Mouse (Mus musculus) CH12.LX (cell line): ENCODE results near the gene Itpr1. TPM values are rescaled to one million over a fixed set of nuclear protein-coding genes. Genes with fewer than 3 reads are reported as not detected.

ENCODE experiments used
- DNase-seq: peaks from one replicate; pipeline ENCODE4 v3.0.0-alpha.2; 2013; ENCODE audit errors: extremely low read depth
- H3K27ac ChIP-seq: 2 replicates; pipeline ENCODE4 v1.5.1; 2012; ENCODE audit warnings: low read depth, mild to moderate bottlenecking, control low read depth, moderate library complexity; ENCODE audit not compliant: insufficient read depth
- H3K27me3 ChIP-seq: replicated peaks from 2 replicates; pipeline ENCODE3; 2012; ENCODE audit warnings: inconsistent platforms
- H3K36me3 ChIP-seq, 2 experiments: replicated peaks in 1 of 2; 2 replicates each; pipeline versions ENCODE3 to v1.6.1; 2012; ENCODE audit warnings: inconsistent platforms in 1 of 2, low read length in 1 of 2, mild to moderate bottlenecking in 1 of 2, mixed read lengths in 1 of 2, moderate library complexity in 1 of 2; ENCODE audit not compliant: control insufficient read depth in 1 of 2, insufficient read depth in 1 of 2
- H3K4me1 ChIP-seq, 2 experiments: 2 replicates each; pipeline ENCODE4 v1.6.1; 2012; ENCODE audit warnings: inconsistent platforms in 1 of 2, moderate library complexity in 1 of 2; ENCODE audit not compliant: insufficient read depth in 2 of 2, control insufficient read depth in 1 of 2
- H3K4me2 ChIP-seq: 2 replicates; pipeline ENCODE4 v1.6.1; 2012; ENCODE audit warnings: low read depth, mild to moderate bottlenecking, control low read depth; ENCODE audit not compliant: poor library complexity, insufficient read depth, severe bottlenecking
- H3K4me3 ChIP-seq, 3 experiments: fragments of 150-350 bp in 1 of 3; sonication (generic) in 1 of 3; replicated peaks in 1 of 3; 2 replicates each; pipeline versions ENCODE3 to v1.5.1; 2011 to 2012; ENCODE audit warnings: low read depth in 2 of 3, low read length in 2 of 3, mild to moderate bottlenecking in 2 of 3, moderate library complexity in 2 of 3, control low read depth in 1 of 3, improper control_type of control experiment in 1 of 3, inconsistent platforms in 1 of 3, mixed read lengths in 1 of 3; ENCODE audit not compliant: poor library complexity in 1 of 3
- H3K79me2 ChIP-seq: replicated peaks from 2 replicates; pipeline ENCODE4 v1.6.1; 2012; ENCODE audit warnings: mild to moderate bottlenecking, moderate library complexity; ENCODE audit not compliant: control insufficient read depth, poor library complexity, insufficient read depth, severe bottlenecking; ENCODE audit errors: extremely low read depth
- H3K9ac ChIP-seq: 2 replicates; pipeline ENCODE4 v1.6.1; 2012; ENCODE audit warnings: low read depth, mild to moderate bottlenecking, control low read depth, moderate library complexity; ENCODE audit not compliant: insufficient read depth
- H3K9me3 ChIP-seq: replicated peaks from 2 replicates; pipeline ENCODE3; 2012; ENCODE audit warnings: low read length, inconsistent platforms, mixed read lengths
- BHLHE40 ChIP-seq: IDR thresholded peaks from 2 replicates; pipeline ENCODE4 v1.6.1; 2011; ENCODE audit warnings: mild to moderate bottlenecking, low read depth, low read length, improper control_type of control experiment
- CHD2 ChIP-seq: IDR thresholded peaks from 2 replicates; pipeline ENCODE4 v1.6.1; 2011; ENCODE audit warnings: low read length, improper control_type of control experiment
- CTCF ChIP-seq, 2 experiments: IDR thresholded peaks in 1 of 2; conservative IDR thresholded peaks in 1 of 2; 2 replicates each; pipeline ENCODE4 v1.5.1; 2011 to 2012; ENCODE audit warnings: low read depth in 2 of 2, low read length in 2 of 2, improper control_type of control experiment in 1 of 2, inconsistent platforms in 1 of 2, mild to moderate bottlenecking in 1 of 2, moderate library complexity in 1 of 2
- ELF1 ChIP-seq: IDR thresholded peaks from 2 replicates; pipeline ENCODE4 v1.6.1; 2014; ENCODE audit warnings: low read depth, mild to moderate bottlenecking, inconsistent platforms, low read length, improper control_type of control experiment
- EP300 ChIP-seq: IDR thresholded peaks from 2 replicates; pipeline ENCODE4 v1.6.1; 2011; ENCODE audit warnings: low read length, improper control_type of control experiment
- IRF4 ChIP-seq: IDR thresholded peaks from 2 replicates; pipeline ENCODE4 v1.6.1; 2014; ENCODE audit warnings: low read depth, mild to moderate bottlenecking, inconsistent platforms, low read length, improper control_type of control experiment
- JUN ChIP-seq: IDR thresholded peaks from 2 replicates; pipeline ENCODE4 v1.6.1; 2011; ENCODE audit warnings: low read depth, mild to moderate bottlenecking, low read length, improper control_type of control experiment, moderate library complexity; ENCODE audit not compliant: insufficient read depth
- JUND ChIP-seq: conservative IDR thresholded peaks from 2 replicates; pipeline ENCODE4 v1.6.1; 2011; ENCODE audit warnings: low read depth, low read length, improper control_type of control experiment
- KAT2A ChIP-seq: IDR thresholded peaks from 2 replicates; pipeline ENCODE4 v1.6.1; 2012; ENCODE audit warnings: low read length, improper control_type of control experiment, inconsistent platforms; ENCODE audit not compliant: insufficient replicate concordance
- MAX ChIP-seq: IDR thresholded peaks from 2 replicates; pipeline ENCODE4 v1.6.1; 2011; ENCODE audit warnings: low read length, improper control_type of control experiment
- MAZ ChIP-seq: IDR thresholded peaks from 2 replicates; pipeline ENCODE4 v1.6.1; 2012; ENCODE audit warnings: low read depth, mild to moderate bottlenecking, inconsistent platforms, low read length, improper control_type of control experiment, moderate library complexity
- PAX5 ChIP-seq: IDR thresholded peaks from 2 replicates; pipeline ENCODE4 v1.6.1; 2012; ENCODE audit warnings: low read length, inconsistent platforms, mixed read lengths
- POLR2A ChIP-seq: IDR thresholded peaks from 2 replicates; pipeline ENCODE4 v1.6.1; 2011; ENCODE audit warnings: low read depth, mild to moderate bottlenecking, improper control_type of control experiment, low read length
- RAD21 ChIP-seq: IDR thresholded peaks from 2 replicates; pipeline ENCODE4 v1.6.1; 2011; ENCODE audit warnings: low read depth, mild to moderate bottlenecking, low read length, improper control_type of control experiment, moderate library complexity
- SIN3A ChIP-seq: IDR thresholded peaks from 2 replicates; pipeline ENCODE4 v1.6.1; 2012; ENCODE audit warnings: low read length, improper control_type of control experiment, inconsistent platforms
- SMC3 ChIP-seq: IDR thresholded peaks from 2 replicates; pipeline ENCODE4 v1.6.1; 2011; ENCODE audit warnings: low read depth, low read length, improper control_type of control experiment
- TBP ChIP-seq: conservative IDR thresholded peaks from 2 replicates; pipeline ENCODE4 v1.6.1; 2011; ENCODE audit warnings: low read depth, low read length, improper control_type of control experiment
- USF1 ChIP-seq: IDR thresholded peaks from 2 replicates; pipeline ENCODE4 v1.6.1; 2014; ENCODE audit warnings: low read depth, mild to moderate bottlenecking, inconsistent platforms, low read length, improper control_type of control experiment
- ZC3H11A ChIP-seq: IDR thresholded peaks from 2 replicates; pipeline ENCODE4 v1.6.1; 2012; ENCODE audit warnings: low read depth, mild to moderate bottlenecking, inconsistent platforms, low read length, improper control_type of control experiment
- ZKSCAN1 ChIP-seq: IDR thresholded peaks from 2 replicates; pipeline ENCODE4 v1.6.1; 2012; ENCODE audit warnings: low read depth, inconsistent platforms, low read length, improper control_type of control experiment, borderline replicate concordance
- ZMIZ1 ChIP-seq: IDR thresholded peaks from 2 replicates; pipeline ENCODE4 v1.6.1; 2012; ENCODE audit warnings: low read depth, mild to moderate bottlenecking, inconsistent platforms, low read length, improper control_type of control experiment
- ZNF384 ChIP-seq: IDR thresholded peaks from 2 replicates; pipeline ENCODE4 v1.6.1; 2012; ENCODE audit warnings: low read depth, low read length, improper control_type of control experiment, inconsistent platforms
- dilution Hi-C: fragments of 300-500 bp; cut with MboI; formaldehyde crosslinking; loops from 2 replicates; pipeline ENCODE4 v1.14.3; 2020; ENCODE audit warnings: low sequenced_read_pairs; ENCODE audit not compliant: extremely low pct_unique_long_range_greater_than_20kb, extremely low pct_ligation_motif_present
- in situ Hi-C: fragments of 300-500 bp; cut with MboI; formaldehyde crosslinking; loops from 3 replicates; pipeline ENCODE4 v1.14.3; 2019; ENCODE audit warnings: low sequenced_read_pairs, low pct_ligation_motif_present, low pct_unique_long_range_greater_than_20kb, mixed read lengths
- polyA plus RNA-seq: library from polyadenylated mRNA; unstranded; fragments of >175 nt; gene quantifications from 2 replicates; pipeline ENCODE4 v1.2.1, GENCODE M21; 2012; ENCODE audit warnings: low read depth; ENCODE audit not compliant: insufficient read length
- total RNA-seq, 2 experiments: library from RNA; depleted of rRNA; stranded (reverse); fragments of 300-350 nt in 1 of 2; fragments of >200 nt in 1 of 2; gene quantifications; 2 replicates each; pipeline ENCODE4 v1.2.3; 2012 to 2014

Gene Itpr1
- total and polyA plus RNA-seq, 3 experiments, result 42.8 to 73.1 (median 53.4) TPM

- H3K9ac ChIP-seq, result no peak overlapping the region
- H3K27ac ChIP-seq, result no peak overlapping the region
- H3K79me2 ChIP-seq, result no peaks in the 10 kb centered on the region
- H3K4me3 ChIP-seq, result no peak overlapping the region
- TF ChIP-seq CHD2 (no peak), ZC3H11A (peak; percentile 79), RAD21 (peak; percentile 89), IRF4 (peak; percentile 29; the same call in 1 of the 2 replicates), CTCF (conservative IDR thresholded peaks at IDR 0.05 in 1 of 2, IDR thresholded peaks at IDR 0.05 in 1 of 2; ENCODE audit: low read depth in 2 of 2, low read length in 2 of 2) (peak; percentile 43 to 88; a peak in 3 of 4 replicates), SIN3A (no peak), SMC3 (peak; percentile 97)
- TF ChIP-seq, all 38 proteins: peak for 5
- DNase-seq, result peak; percentile 59
- Histone ChIP-seq H3K36me3 (peaks cover 61 to 99% of the 10 kb centered on the region in 2 experiments), H3K4me1 (no peaks in the 10 kb centered on the region), H3K9me3 (no peaks in the 10 kb centered on the region), H3K27me3 (no peaks in the 10 kb centered on the region), H3K4me2 (no peak overlapping the region)
- dilution Hi-C loops, result no loop called here
- in situ Hi-C loops, result no loop called here
Measured at GRCm38 (mm10) chr6:108417508-108417907, 204.6 kb downstream of the Itpr1 start.

- in situ Hi-C loops, result no loop called here
- no peak overlapping the region for H3K27ac ChIP-seq
- H3K36me3 ChIP-seq, result peaks cover 60 to 99% of the 10 kb centered on the region in 2 experiments
- H3K4me2 ChIP-seq, result no peak overlapping the region
- no peak for DNase-seq
- dilution Hi-C loops, result no loop called here
- H3K27me3 ChIP-seq, result no peaks in the 10 kb centered on the region
- no peaks in the 10 kb centered on the region for H3K4me1 ChIP-seq
- H3K9me3 ChIP-seq, result no peaks in the 10 kb centered on the region
- TF ChIP-seq SIN3A, result no peak
- no peak for TF ChIP-seq BHLHE40
- no peak for TF ChIP-seq MAZ
- TF ChIP-seq ELF1, result no peak
- TF ChIP-seq KAT2A, result no peak
- no peak for TF ChIP-seq JUND
- TF ChIP-seq MAX, result no peak
- TF ChIP-seq ZMIZ1, result no peak
- TF ChIP-seq POLR2A, result no peak
- TF ChIP-seq TBP, result no peak
- no peak for TF ChIP-seq USF1
- TF ChIP-seq EP300, result no peak
- no peak for TF ChIP-seq RAD21
- no peak for TF ChIP-seq ZNF384
- no peak for TF ChIP-seq JUN
- TF ChIP-seq PAX5, result no peak
- TF ChIP-seq ZC3H11A, result no peak
- no peak for TF ChIP-seq ZKSCAN1
- H3K9ac ChIP-seq, result no peak overlapping the region
- no peaks in the 10 kb centered on the region for H3K79me2 ChIP-seq
- no peak overlapping the region for H3K4me3 ChIP-seq
Measured at GRCm38 (mm10) chr6:108418218-108418617, 205.3 kb downstream of the Itpr1 start.
